Mouse (Mus musculus) WW6 (cell line): ENCODE measurements around the gene Rps25.

Source experiments
- DNase-seq: peaks from one replicate; pipeline ENCODE4 v3.0.0-alpha.2; 2013; ENCODE audit warnings: low read depth, low spot score

Gene Rps25

DNA sequence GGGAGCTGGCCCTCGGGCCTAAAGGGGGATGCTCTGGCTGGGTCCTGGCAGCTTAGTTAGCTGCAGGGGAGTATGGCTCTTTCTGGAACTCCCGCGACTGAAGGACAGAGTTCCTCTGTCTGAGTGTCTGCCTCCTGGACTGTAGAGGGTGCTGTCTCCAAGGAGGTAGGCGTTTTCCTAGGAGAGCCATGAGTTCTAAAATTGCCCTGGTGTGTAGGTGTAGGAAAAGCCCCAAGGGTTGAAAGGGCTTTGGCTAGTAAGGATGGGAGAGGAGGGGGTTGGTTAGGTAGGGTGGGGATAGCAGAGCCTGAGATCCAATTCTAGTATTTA is 47.9 kb downstream of the Rps25 start, which contains the start of gene Upk2:
Gene Upk2, minus strand, starts transcription at position 86 of the 330 bp plus-strand sequence.
- no peak for DNase-seq

DNA sequence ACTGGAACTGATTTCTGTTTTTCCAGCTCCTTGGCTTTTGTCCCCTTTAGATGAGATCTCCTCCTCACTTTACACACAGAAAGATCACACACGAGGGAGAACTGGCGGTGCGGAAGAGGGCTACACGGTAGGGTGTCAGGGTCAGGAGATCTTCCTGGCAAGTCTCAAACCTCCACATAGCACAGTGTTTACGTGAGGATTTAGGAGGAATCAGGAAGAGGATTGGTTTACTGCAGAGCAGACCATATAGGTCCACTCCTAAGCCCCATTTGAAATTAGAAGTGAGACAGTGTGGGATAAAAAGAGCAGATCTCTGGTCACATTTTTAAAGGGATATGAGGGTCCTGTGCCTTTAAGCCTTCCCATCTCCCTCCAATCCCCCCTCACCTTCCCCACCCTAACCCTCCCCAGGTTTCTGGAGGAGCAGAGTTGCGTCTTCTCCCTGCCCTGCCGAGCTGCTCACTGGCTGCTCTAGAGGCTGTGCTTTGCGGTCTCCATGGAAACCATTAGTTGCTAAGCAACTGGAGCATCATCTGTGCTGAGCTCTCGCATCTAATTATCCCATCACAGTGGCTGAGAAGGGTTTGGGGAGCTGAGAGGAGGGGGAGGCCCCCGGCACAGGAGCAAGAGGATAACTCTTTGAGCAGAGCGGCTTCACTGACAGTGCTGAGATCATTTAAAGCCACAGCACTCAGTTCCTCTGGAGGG is 50.2 kb downstream of the Rps25 start:
- no peak for DNase-seq
